9 mouse cellular contexts compared by ENCODE assay signal in genomic region chr13:6757151-6757550, GRCm38 (mm10).
A peak's percentile ranks its signal among the peaks of the same experiment; 100 is the strongest.
DNase-seq lines count a peak whose midpoint lies in the region; ATAC-seq and TF ChIP-seq lines count a peak whose summit lies in the region.
"Had no signal": no experiment of that assay in that cellular context is flagged by ENCODE, and none has a peak within 500 bp of the region (broad histone marks: within the 10 kb centered on the region; RNA-seq: fewer than 3 reads in every experiment).

No protein-coding gene starts in this region.

- no peak overlapping the region for H3K9ac ChIP-seq in intestine, postnatal 0 days (ENCODE audit: low read depth, low read length)
- no peak overlapping the region for H3K9ac ChIP-seq in intestine, embryonic 15.5 days
- no peak overlapping the region for H3K9ac ChIP-seq in CH12.LX (ENCODE audit: insufficient read depth, low read depth)
- H3K9ac ChIP-seq: neural tube, embryonic 12.5 days had no signal

- peak; percentile 68 for TF ChIP-seq RAD21 in CH12.LX (IDR thresholded peaks at IDR 0.05; ENCODE audit: low read depth, low read length)

- H3K4me1 ChIP-seq in intestine, postnatal 0 days (replicated peaks; ENCODE audit: control insufficient read depth, insufficient read depth, low read length) = no peaks in the 10 kb centered on the region
- H3K4me1 ChIP-seq in intestine, embryonic 15.5 days (replicated peaks) = no peaks in the 10 kb centered on the region
- H3K4me1 ChIP-seq in CH12.LX (ENCODE audit: control insufficient read depth in 1 of 2, insufficient read depth in 2 of 2) = no peaks in the 10 kb centered on the region
- H3K4me1 ChIP-seq: neural tube, embryonic 12.5 days had no signal

- dilution Hi-C loops in CH12.LX (cut with MboI; ENCODE audit: extremely low pct_ligation_motif_present, extremely low pct_unique_long_range_greater_than_20kb, low sequenced_read_pairs) = no loop called here

- no peaks in the 10 kb centered on the region for H3K27me3 ChIP-seq in intestine, postnatal 0 days (replicated peaks; ENCODE audit: control insufficient read depth, insufficient read depth, low read length)
- H3K27me3 ChIP-seq in intestine, embryonic 15.5 days (replicated peaks) = no peaks in the 10 kb centered on the region
- H3K27me3 ChIP-seq in CH12.LX (replicated peaks) = no peaks in the 10 kb centered on the region
- H3K27me3 ChIP-seq: neural tube, embryonic 12.5 days had no signal

- WGBS in intestine, postnatal 0 days = 60% methylated on average over 1 of the region's 1 CpGs
- WGBS in intestine, embryonic 15.5 days = 60% methylated on average over 1 of the region's 1 CpGs

- no peaks in the 10 kb centered on the region for H3K9me3 ChIP-seq in intestine, postnatal 0 days (ENCODE audit: control insufficient read depth)
- no peaks in the 10 kb centered on the region for H3K9me3 ChIP-seq in intestine, embryonic 15.5 days
- H3K9me3 ChIP-seq in CH12.LX (replicated peaks; ENCODE audit: low read length) = no peaks in the 10 kb centered on the region
- H3K9me3 ChIP-seq: neural tube, embryonic 12.5 days had no signal

- TF ChIP-seq EP300 in CH12.LX (IDR thresholded peaks at IDR 0.05; ENCODE audit: low read length) = no peak

- no peak for ATAC-seq in intestine, postnatal 0 days
- no peak for ATAC-seq in intestine, embryonic 15.5 days

- no peak overlapping the region for H3K4me3 ChIP-seq in intestine, postnatal 0 days (ENCODE audit: low read depth, low read length)
- no peak overlapping the region for H3K4me3 ChIP-seq in intestine, embryonic 15.5 days (replicated peaks)
- H3K4me3 ChIP-seq in CH12.LX (replicated peaks in 1 of 3; ENCODE audit: low read depth in 2 of 3, low read length in 2 of 3, poor library complexity in 1 of 3) = no peak overlapping the region
- H3K4me3 ChIP-seq: neural tube, embryonic 12.5 days had no signal

- H3K4me2 ChIP-seq in intestine, postnatal 0 days (replicated peaks; ENCODE audit: low read depth) = no peak overlapping the region
- H3K4me2 ChIP-seq in intestine, embryonic 15.5 days (replicated peaks) = no peak overlapping the region
- no peak overlapping the region for H3K4me2 ChIP-seq in CH12.LX (ENCODE audit: insufficient read depth, low read depth, poor library complexity, severe bottlenecking)
- H3K4me2 ChIP-seq: neural tube, embryonic 12.5 days had no signal

- DNase-seq in 3T3-L1 (ENCODE audit: low read depth, low spot score) (peak; percentile 66), CH12.LX (ENCODE audit: extremely low read depth) (peak; percentile 49)
- peak; percentile 67 for DNase-seq in embryo, embryonic 10.5 days (ENCODE audit: low spot score)
- no peak for DNase-seq in yolk sac, embryonic 10.5 days (ENCODE audit: low spot score)
- no peak for DNase-seq in urinary bladder, adult 2 months (ENCODE audit: low spot score)
- DNase-seq in layer of hippocampus, adult 9-11 months = no peak

- H3K27ac ChIP-seq in intestine, postnatal 0 days (ENCODE audit: low read depth, low read length) = no peak overlapping the region
- H3K27ac ChIP-seq in intestine, embryonic 15.5 days = no peak overlapping the region
- H3K27ac ChIP-seq in CH12.LX (ENCODE audit: insufficient read depth, low read depth) = no peak overlapping the region
- H3K27ac ChIP-seq: neural tube, embryonic 12.5 days had no signal

- H3K79me2 ChIP-seq in CH12.LX (replicated peaks; ENCODE audit: control insufficient read depth, extremely low read depth, insufficient read depth, poor library complexity, severe bottlenecking) = no peaks in the 10 kb centered on the region

- TF ChIP-seq CTCF in intestine, postnatal 0 days (IDR thresholded peaks at IDR 0.05; ENCODE audit: low read depth) = peak; percentile 66
- TF ChIP-seq CTCF in CH12.LX (conservative IDR thresholded peaks at IDR 0.05 in 1 of 2, IDR thresholded peaks at IDR 0.05 in 1 of 2; ENCODE audit: low read depth in 2 of 2, low read length in 2 of 2) = peak in 1 of 2 experiments; percentile 69; a peak in 2 of 4 replicates

- TF ChIP-seq POLR2A in CH12.LX (IDR thresholded peaks at IDR 0.05; ENCODE audit: low read depth, low read length) = no peak

- H3K36me3 ChIP-seq in intestine, postnatal 0 days (ENCODE audit: control insufficient read depth, insufficient read depth) = no peaks in the 10 kb centered on the region
- no peaks in the 10 kb centered on the region for H3K36me3 ChIP-seq in intestine, embryonic 15.5 days
- H3K36me3 ChIP-seq in CH12.LX (replicated peaks in 1 of 2; ENCODE audit: control insufficient read depth in 1 of 2, insufficient read depth in 1 of 2, low read length in 1 of 2) = no peaks in the 10 kb centered on the region
- H3K36me3 ChIP-seq: neural tube, embryonic 12.5 days had no signal

- in situ Hi-C loops in CH12.LX (cut with MboI; ENCODE audit: low pct_ligation_motif_present, low pct_unique_long_range_greater_than_20kb, low sequenced_read_pairs) = no loop called here

TF ChIP-seq in CH12.LX, 34 proteins besides CTCF, POLR2A, EP300 and RAD21:
- peak; percentile 53 for TF ChIP-seq SMC3 (IDR thresholded peaks at IDR 0.05; ENCODE audit: low read depth, low read length)
- TF ChIP-seq JUN (IDR thresholded peaks at IDR 0.05; ENCODE audit: insufficient read depth, low read depth, low read length) = no peak

Comparison
In these comparisons a context has a peak if more than half of its experiments do, and no peak if none do; other contexts are left out.
1. DNase-seq: peak in 3T3-L1 (single experiment), CH12.LX (single experiment) and embryo, embryonic 10.5 days (single experiment); none in yolk sac, embryonic 10.5 days (single experiment), urinary bladder, adult 2 months (single experiment) and layer of hippocampus, adult 9-11 months (single experiment).